Mouse (Mus musculus) ES-Bruce4 (cell line): Measurements from ENCODE around the gene Crocc.

ENCODE experiments used
- CTCF ChIP-seq: IDR thresholded peaks from one replicate; pipeline ENCODE4 v1.8.1; 2011; ENCODE audit warnings: low read depth, low read length
- EP300 ChIP-seq: IDR thresholded peaks from 2 replicates; pipeline ENCODE4 v1.6.1; 2011; ENCODE audit warnings: low read depth, low read length; ENCODE audit not compliant: insufficient read depth
- POLR2A ChIP-seq: IDR thresholded peaks from one replicate; pipeline ENCODE4 v1.8.1; 2011; ENCODE audit warnings: low read length; ENCODE audit not compliant: insufficient read depth

- TF ChIP-seq CTCF: peak; percentile 86
- no peak for TF ChIP-seq POLR2A
- TF ChIP-seq EP300: no peak
These were observed 15.5 kb downstream of the Crocc start for GRCm38 (mm10) chr4:141044816-141045215.
